Mouse (Mus musculus) CH12.LX (cell line): Measurements from ENCODE around the gene Ccdc85b. TPM values are rescaled to one million over a fixed set of nuclear protein-coding genes. Genes with fewer than 3 reads are reported as not detected.

Experiments
- DNase-seq: peaks from one replicate; pipeline ENCODE4 v3.0.0-alpha.2; 2013; ENCODE audit errors: extremely low read depth
- H3K27ac ChIP-seq: 2 replicates; pipeline ENCODE4 v1.5.1; 2012; ENCODE audit warnings: low read depth, mild to moderate bottlenecking, control low read depth, moderate library complexity; ENCODE audit not compliant: insufficient read depth
- H3K27me3 ChIP-seq: replicated peaks from 2 replicates; pipeline ENCODE3; 2012; ENCODE audit warnings: inconsistent platforms
- H3K36me3 ChIP-seq, 2 experiments: replicated peaks in 1 of 2; 2 replicates each; pipeline versions ENCODE3 to v1.6.1; 2012; ENCODE audit warnings: inconsistent platforms in 1 of 2, low read length in 1 of 2, mild to moderate bottlenecking in 1 of 2, mixed read lengths in 1 of 2, moderate library complexity in 1 of 2; ENCODE audit not compliant: control insufficient read depth in 1 of 2, insufficient read depth in 1 of 2
- H3K4me1 ChIP-seq, 2 experiments: 2 replicates each; pipeline ENCODE4 v1.6.1; 2012; ENCODE audit warnings: inconsistent platforms in 1 of 2, moderate library complexity in 1 of 2; ENCODE audit not compliant: insufficient read depth in 2 of 2, control insufficient read depth in 1 of 2
- H3K4me2 ChIP-seq: 2 replicates; pipeline ENCODE4 v1.6.1; 2012; ENCODE audit warnings: low read depth, mild to moderate bottlenecking, control low read depth; ENCODE audit not compliant: poor library complexity, insufficient read depth, severe bottlenecking
- H3K4me3 ChIP-seq, 3 experiments: fragments of 150-350 bp in 1 of 3; sonication (generic) in 1 of 3; replicated peaks in 1 of 3; 2 replicates each; pipeline versions ENCODE3 to v1.5.1; 2011 to 2012; ENCODE audit warnings: low read depth in 2 of 3, low read length in 2 of 3, mild to moderate bottlenecking in 2 of 3, moderate library complexity in 2 of 3, control low read depth in 1 of 3, improper control_type of control experiment in 1 of 3, inconsistent platforms in 1 of 3, mixed read lengths in 1 of 3; ENCODE audit not compliant: poor library complexity in 1 of 3
- H3K79me2 ChIP-seq: replicated peaks from 2 replicates; pipeline ENCODE4 v1.6.1; 2012; ENCODE audit warnings: mild to moderate bottlenecking, moderate library complexity; ENCODE audit not compliant: control insufficient read depth, poor library complexity, insufficient read depth, severe bottlenecking; ENCODE audit errors: extremely low read depth
- H3K9ac ChIP-seq: 2 replicates; pipeline ENCODE4 v1.6.1; 2012; ENCODE audit warnings: low read depth, mild to moderate bottlenecking, control low read depth, moderate library complexity; ENCODE audit not compliant: insufficient read depth
- H3K9me3 ChIP-seq: replicated peaks from 2 replicates; pipeline ENCODE3; 2012; ENCODE audit warnings: low read length, inconsistent platforms, mixed read lengths
- BHLHE40 ChIP-seq: IDR thresholded peaks from 2 replicates; pipeline ENCODE4 v1.6.1; 2011; ENCODE audit warnings: mild to moderate bottlenecking, low read depth, low read length, improper control_type of control experiment
- CHD1 ChIP-seq: IDR thresholded peaks from 2 replicates; pipeline ENCODE4 v1.6.1; 2012; ENCODE audit warnings: low read depth, low read length, improper control_type of control experiment, inconsistent platforms
- CHD2 ChIP-seq: IDR thresholded peaks from 2 replicates; pipeline ENCODE4 v1.6.1; 2011; ENCODE audit warnings: low read length, improper control_type of control experiment
- CTCF ChIP-seq, 2 experiments: IDR thresholded peaks in 1 of 2; conservative IDR thresholded peaks in 1 of 2; 2 replicates each; pipeline ENCODE4 v1.5.1; 2011 to 2012; ENCODE audit warnings: low read depth in 2 of 2, low read length in 2 of 2, improper control_type of control experiment in 1 of 2, inconsistent platforms in 1 of 2, mild to moderate bottlenecking in 1 of 2, moderate library complexity in 1 of 2
- ELF1 ChIP-seq: IDR thresholded peaks from 2 replicates; pipeline ENCODE4 v1.6.1; 2014; ENCODE audit warnings: low read depth, mild to moderate bottlenecking, inconsistent platforms, low read length, improper control_type of control experiment
- EP300 ChIP-seq: IDR thresholded peaks from 2 replicates; pipeline ENCODE4 v1.6.1; 2011; ENCODE audit warnings: low read length, improper control_type of control experiment
- ETS1 ChIP-seq: conservative IDR thresholded peaks from 2 replicates; pipeline ENCODE4 v1.6.1; 2012; ENCODE audit warnings: low read depth, mild to moderate bottlenecking, inconsistent platforms, low read length, improper control_type of control experiment, moderate library complexity
- HCFC1 ChIP-seq: IDR thresholded peaks from 2 replicates; pipeline ENCODE4 v1.6.1; 2012; ENCODE audit warnings: low read depth, mild to moderate bottlenecking, inconsistent platforms, low read length, improper control_type of control experiment
- KAT2A ChIP-seq: IDR thresholded peaks from 2 replicates; pipeline ENCODE4 v1.6.1; 2012; ENCODE audit warnings: low read length, improper control_type of control experiment, inconsistent platforms; ENCODE audit not compliant: insufficient replicate concordance
- MAFK ChIP-seq: IDR thresholded peaks from 2 replicates; pipeline ENCODE4 v1.6.1; 2011; ENCODE audit warnings: low read length, improper control_type of control experiment; ENCODE audit not compliant: insufficient replicate concordance
- MAX ChIP-seq: IDR thresholded peaks from 2 replicates; pipeline ENCODE4 v1.6.1; 2011; ENCODE audit warnings: low read length, improper control_type of control experiment
- MAZ ChIP-seq: IDR thresholded peaks from 2 replicates; pipeline ENCODE4 v1.6.1; 2012; ENCODE audit warnings: low read depth, mild to moderate bottlenecking, inconsistent platforms, low read length, improper control_type of control experiment, moderate library complexity
- MEF2A ChIP-seq: IDR thresholded peaks from 2 replicates; pipeline ENCODE4 v1.6.1; 2014; ENCODE audit warnings: low read depth, mild to moderate bottlenecking, inconsistent platforms, low read length, improper control_type of control experiment, borderline replicate concordance
- MXI1 ChIP-seq: IDR thresholded peaks from 2 replicates; pipeline ENCODE4 v1.6.1; 2011; ENCODE audit warnings: mild to moderate bottlenecking, low read depth, low read length, improper control_type of control experiment
- MYC ChIP-seq: IDR thresholded peaks from 2 replicates; pipeline ENCODE4 v1.6.1; 2011; ENCODE audit warnings: low read depth, mild to moderate bottlenecking, improper control_type of control experiment, low read length
- NELFE ChIP-seq: IDR thresholded peaks from 2 replicates; pipeline ENCODE4 v1.6.1; 2011; ENCODE audit warnings: low read depth, low read length, improper control_type of control experiment
- NRF1 ChIP-seq: IDR thresholded peaks from 2 replicates; pipeline ENCODE4 v1.6.1; 2014; ENCODE audit warnings: low read depth, mild to moderate bottlenecking, inconsistent platforms, low read length, improper control_type of control experiment, moderate library complexity
- PAX5 ChIP-seq: IDR thresholded peaks from 2 replicates; pipeline ENCODE4 v1.6.1; 2012; ENCODE audit warnings: low read length, inconsistent platforms, mixed read lengths
- POLR2A ChIP-seq: IDR thresholded peaks from 2 replicates; pipeline ENCODE4 v1.6.1; 2011; ENCODE audit warnings: low read depth, mild to moderate bottlenecking, improper control_type of control experiment, low read length
- POLR2AphosphoS2 ChIP-seq: IDR thresholded peaks from 2 replicates; pipeline ENCODE4 v1.6.1; 2011; ENCODE audit warnings: low read depth, low read length, improper control_type of control experiment
- RAD21 ChIP-seq: IDR thresholded peaks from 2 replicates; pipeline ENCODE4 v1.6.1; 2011; ENCODE audit warnings: low read depth, mild to moderate bottlenecking, low read length, improper control_type of control experiment, moderate library complexity
- RCOR1 ChIP-seq: conservative IDR thresholded peaks from 2 replicates; pipeline ENCODE4 v1.6.1; 2012; ENCODE audit warnings: low read depth, mild to moderate bottlenecking, inconsistent platforms, low read length, improper control_type of control experiment
- SIN3A ChIP-seq: IDR thresholded peaks from 2 replicates; pipeline ENCODE4 v1.6.1; 2012; ENCODE audit warnings: low read length, improper control_type of control experiment, inconsistent platforms
- TBP ChIP-seq: conservative IDR thresholded peaks from 2 replicates; pipeline ENCODE4 v1.6.1; 2011; ENCODE audit warnings: low read depth, low read length, improper control_type of control experiment
- TCF12 ChIP-seq: IDR thresholded peaks from 2 replicates; pipeline ENCODE4 v1.6.1; 2014; ENCODE audit warnings: low read depth, mild to moderate bottlenecking, inconsistent platforms, low read length, improper control_type of control experiment
- UBTF ChIP-seq: IDR thresholded peaks from 2 replicates; pipeline ENCODE4 v1.6.1; 2012; ENCODE audit warnings: low read depth, mild to moderate bottlenecking, inconsistent platforms, low read length, improper control_type of control experiment, moderate library complexity
- USF1 ChIP-seq: IDR thresholded peaks from 2 replicates; pipeline ENCODE4 v1.6.1; 2014; ENCODE audit warnings: low read depth, mild to moderate bottlenecking, inconsistent platforms, low read length, improper control_type of control experiment
- ZC3H11A ChIP-seq: IDR thresholded peaks from 2 replicates; pipeline ENCODE4 v1.6.1; 2012; ENCODE audit warnings: low read depth, mild to moderate bottlenecking, inconsistent platforms, low read length, improper control_type of control experiment
- ZKSCAN1 ChIP-seq: IDR thresholded peaks from 2 replicates; pipeline ENCODE4 v1.6.1; 2012; ENCODE audit warnings: low read depth, inconsistent platforms, low read length, improper control_type of control experiment, borderline replicate concordance
- ZMIZ1 ChIP-seq: IDR thresholded peaks from 2 replicates; pipeline ENCODE4 v1.6.1; 2012; ENCODE audit warnings: low read depth, mild to moderate bottlenecking, inconsistent platforms, low read length, improper control_type of control experiment
- dilution Hi-C: fragments of 300-500 bp; cut with MboI; formaldehyde crosslinking; loops from 2 replicates; pipeline ENCODE4 v1.14.3; 2020; ENCODE audit warnings: low sequenced_read_pairs; ENCODE audit not compliant: extremely low pct_unique_long_range_greater_than_20kb, extremely low pct_ligation_motif_present
- in situ Hi-C: fragments of 300-500 bp; cut with MboI; formaldehyde crosslinking; loops from 3 replicates; pipeline ENCODE4 v1.14.3; 2019; ENCODE audit warnings: low sequenced_read_pairs, low pct_ligation_motif_present, low pct_unique_long_range_greater_than_20kb, mixed read lengths
- polyA plus RNA-seq: library from polyadenylated mRNA; unstranded; fragments of >175 nt; gene quantifications from 2 replicates; pipeline ENCODE4 v1.2.1, GENCODE M21; 2012; ENCODE audit warnings: low read depth; ENCODE audit not compliant: insufficient read length
- total RNA-seq, 2 experiments: library from RNA; depleted of rRNA; stranded (reverse); fragments of 300-350 nt in 1 of 2; fragments of >200 nt in 1 of 2; gene quantifications; 2 replicates each; pipeline ENCODE4 v1.2.3; 2012 to 2014

Ccdc85b gene
- total and polyA plus RNA-seq, 3 experiments: 2.1 to 4.2 (median 4.1) TPM

DNA sequence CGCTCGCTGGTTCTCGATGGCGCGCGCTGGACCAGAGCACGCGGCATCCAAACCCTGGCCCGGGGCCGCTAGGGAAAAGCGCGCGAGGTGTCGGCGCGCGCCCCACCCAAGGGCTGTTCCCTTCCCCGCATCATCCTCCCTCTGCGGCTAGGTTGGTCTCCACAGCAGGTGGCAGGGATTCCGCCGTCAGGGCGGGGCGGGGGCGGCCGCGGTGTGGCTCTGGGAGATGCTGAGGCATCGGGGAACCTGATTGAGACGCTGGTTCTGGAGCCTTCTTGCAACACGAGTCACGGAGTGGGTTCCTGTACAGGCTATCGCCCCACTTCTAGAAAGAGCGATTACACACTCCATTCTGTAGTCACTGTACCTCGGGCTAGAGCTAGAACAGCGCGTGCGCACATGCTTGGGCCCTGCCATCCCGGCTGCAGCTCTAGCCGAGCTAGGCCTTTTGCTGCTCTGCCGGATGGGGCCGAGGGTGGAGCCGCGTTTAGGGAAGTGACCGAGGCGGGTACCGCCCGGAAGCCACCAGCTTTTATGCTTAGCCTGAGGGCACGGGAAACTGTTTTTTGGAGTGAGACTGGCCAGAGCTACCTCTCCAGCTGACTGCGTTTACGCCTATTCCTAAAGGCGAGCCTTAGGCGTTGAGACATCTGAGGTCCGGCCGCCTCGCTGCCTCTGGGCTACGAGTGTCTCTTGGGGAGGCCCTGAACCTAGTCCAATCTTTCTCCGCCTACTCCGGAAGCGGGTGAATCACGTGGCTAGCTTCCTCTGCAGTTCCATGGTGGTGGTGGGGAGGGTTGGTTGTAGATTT lies 33.4 kb upstream of the Ccdc85b start (continued):
- TF ChIP-seq MEF2A (no peak), POLR2AphosphoS2 (peak; percentile 74; the same call in 1 of the 2 replicates), UBTF (no peak; the same call in 1 of the 2 replicates), ETS1 (peak; percentile 20; the same call in 1 of the 2 replicates), RAD21 (no peak), TCF12 (peak; percentile 67), USF1 (peak; percentile 88), MAFK (no peak), MYC (peak; percentile 8; the same call in 1 of the 2 replicates), PAX5 (no peak), TBP (peak; percentile 70; the same call in 1 of the 2 replicates), CHD2 (no peak; the same call in 1 of the 2 replicates), ZMIZ1 (peak; percentile 91; the same call in 1 of the 2 replicates)

DNA sequence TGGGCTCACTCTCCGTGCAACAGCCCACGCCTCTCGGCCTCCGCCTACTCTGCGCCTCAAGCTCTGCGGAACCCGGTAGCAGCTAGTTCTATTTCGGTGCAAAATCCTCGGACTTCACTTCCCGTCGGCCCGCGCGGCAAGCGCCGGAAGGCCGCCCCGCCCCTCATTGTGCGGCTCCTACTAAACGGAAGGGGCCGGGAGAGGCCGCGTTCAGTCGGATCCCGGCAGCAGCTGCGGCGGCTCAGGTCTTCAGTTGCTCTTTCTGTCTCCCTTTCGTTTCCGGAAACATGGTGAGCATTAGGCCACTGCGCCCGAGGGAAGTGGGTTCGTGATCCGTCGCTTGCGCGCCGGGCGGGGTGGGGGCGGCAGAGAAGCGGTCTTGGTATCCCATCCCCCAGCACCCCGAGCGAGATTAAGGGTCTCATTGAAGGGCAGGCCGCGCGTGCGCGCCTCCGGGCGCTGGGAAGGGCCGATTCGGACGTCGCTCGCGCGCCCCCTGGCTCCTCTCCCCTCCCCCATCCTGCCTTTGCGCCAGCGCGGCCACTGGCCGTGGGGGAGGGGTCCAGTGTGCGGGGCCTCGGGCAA lies 32.7 kb upstream of the Ccdc85b start, which contains the start of gene Cfl1:
Cfl1 (plus strand) TSS at position 143 of the 585 bp plus-strand sequence.
- TF ChIP-seq CHD2 (peak; percentile 91), POLR2AphosphoS2 (peak; percentile 89; the same call in 1 of the 2 replicates), TBP (peak; percentile 92), CHD1 (no peak), KAT2A (peak; percentile 88; the same call in 1 of the 2 replicates), ETS1 (0 out of 2 replicates have a peak, but pooled peaks have one; percentile 4), USF1 (no peak), ELF1 (peak; percentile 96), TCF12 (peak; percentile 91), PAX5 (no peak), MAZ (peak; percentile 79; the same call in 1 of the 2 replicates), ZC3H11A (no peak), MAX (no peak), ZKSCAN1 (no peak), NRF1 (peak; percentile 80), MXI1 (peak; percentile 81), HCFC1 (peak; percentile 94), NELFE (peak; percentile 99), EP300 (no peak), ZMIZ1 (peak; percentile 95), POLR2A (peak; percentile 99), SIN3A (peak; percentile 75), RCOR1 (no peak; the same call in 1 of the 2 replicates), MYC (peak; percentile 49; the same call in 1 of the 2 replicates), RAD21 (no peak), CTCF (conservative IDR thresholded peaks at IDR 0.05 in 1 of 2, IDR thresholded peaks at IDR 0.05 in 1 of 2; ENCODE audit: low read depth in 2 of 2, low read length in 2 of 2) (peak in 1 of 2 experiments; percentile 12; a peak in 1 of 4 replicates), MAFK (no peak), BHLHE40 (peak; percentile 12; the same call in 1 of the 2 replicates), MEF2A (peak; percentile 91)
- TF ChIP-seq, all 38 proteins: peak for 19
- Histone ChIP-seq H3K36me3 (peaks cover 33 to 44% of the 10 kb centered on the region in 2 experiments), H3K27ac (peak within 1 kb of the TSS; percentile 92), H3K4me3 (peak within 1 kb of the TSS; percentile 82 to 99 (median 90)), H3K79me2 (peaks cover 24% of the 10 kb centered on the region), H3K27me3 (no peaks in the 10 kb centered on the region), H3K4me1 (peaks cover 6 to 34% of the 10 kb centered on the region in 2 experiments; a peak in 3 of 4 replicates), H3K4me2 (peak within 1 kb of the TSS; percentile 81), H3K9ac (peak within 1 kb of the TSS; percentile 80), H3K9me3 (no peaks in the 10 kb centered on the region)
- in situ Hi-C loops (loop anchor here (5.0 kb wide), 1 partner anchor 33 kb away; the partner anchor contains the start of gene Ccdc85b), dilution Hi-C loops (no loop called here)
- peak; percentile 96 for DNase-seq
